Mouse (Mus musculus) midbrain, postnatal 0 days (tissue): ENCODE measurements around the gene Nmnat1. TPM values are rescaled to one million over a fixed set of nuclear protein-coding genes. Genes with fewer than 3 reads are reported as not detected.

Source experiments
- ATAC-seq: fragments of 200-750 bp; cut with Nextera tagmentation; 2 replicates; pipeline ENCODE4 v1.8.0; 2017; ENCODE audit warnings: moderate number of reproducible peaks, mild to moderate bottlenecking, moderate TSS enrichment, moderate library complexity; ENCODE audit not compliant: low FRiP score
- DNase-seq: peaks from one replicate; pipeline ENCODE4 v3.0.0-alpha.2; 2015; ENCODE audit warnings: low spot score
- H3K27ac ChIP-seq: fragments of 300-500 bp; sonication (generic); 2 replicates; pipeline ENCODE4 v1.5.1; 2014; ENCODE audit warnings: low read depth, mild to moderate bottlenecking, low read length, mixed read lengths
- H3K27me3 ChIP-seq: fragments of 300-500 bp; sonication (generic); 2 replicates; pipeline ENCODE4 v1.6.1; 2014; ENCODE audit warnings: low read length, control low read depth, mixed read lengths; ENCODE audit not compliant: insufficient read depth
- H3K36me3 ChIP-seq: fragments of 300-500 bp; sonication (generic); 2 replicates; pipeline ENCODE4 v1.6.1; 2014; ENCODE audit warnings: low read length, control low read depth, mixed read lengths; ENCODE audit not compliant: insufficient read depth
- H3K4me1 ChIP-seq: fragments of 300-500 bp; sonication (generic); 2 replicates; pipeline ENCODE4 v1.6.1; 2014; ENCODE audit warnings: mild to moderate bottlenecking, control low read depth, antibody characterized with exemption, low read length, mixed read lengths; ENCODE audit not compliant: insufficient read depth
- H3K4me2 ChIP-seq: fragments of 300-500 bp; sonication (generic); 2 replicates; pipeline ENCODE4 v1.6.1; 2014; ENCODE audit warnings: low read depth, mild to moderate bottlenecking, low read length, mixed read lengths; ENCODE audit not compliant: poor library complexity, severe bottlenecking
- H3K4me3 ChIP-seq: fragments of 300-500 bp; sonication (generic); 2 replicates; pipeline ENCODE4 v1.5.1; 2014; ENCODE audit warnings: low read depth, mild to moderate bottlenecking, low read length, moderate library complexity
- H3K9ac ChIP-seq: fragments of 300-500 bp; sonication (generic); replicated peaks from 2 replicates; pipeline ENCODE4 v1.6.1; 2014; ENCODE audit warnings: mild to moderate bottlenecking, low read length, moderate library complexity, mixed read lengths; ENCODE audit not compliant: poor library complexity, severe bottlenecking
- H3K9me3 ChIP-seq: fragments of 300-500 bp; sonication (generic); 2 replicates; pipeline ENCODE4 v1.6.1; 2016; ENCODE audit warnings: low read length, control low read depth
- CTCF ChIP-seq: IDR thresholded peaks from 2 replicates; pipeline ENCODE4 v1.5.1; 2016; ENCODE audit warnings: antibody characterized with exemption, mild to moderate bottlenecking
- WGBS: fragments of 180-500 bp; shearing (Covaris S2); extraction: QIAGEN DNeasy Blood & Tissue Kit; methylation state at CpG from one replicate; pipeline ENCODE4 v1.1.7; 2014; 5-methylcytosine and 5-hydroxymethylcytosine counted together
- polyA plus RNA-seq: library from polyadenylated mRNA; unstranded; fragments of >200 nt; fragmentation: Nextera tagmentation; extraction: Ambion mirVana; gene quantifications from 2 replicates; pipeline ENCODE4 v1.2.1, GENCODE M21; 2015
- total RNA-seq: library from RNA; depleted of rRNA; stranded (reverse); fragments of >200 nt; gene quantifications from 2 replicates; pipeline ENCODE4 v1.2.3, GENCODE M21; 2014

Gene Nmnat1
- total and polyA plus RNA-seq, 2 experiments from 2014 or later, result 4.1 to 6.3 TPM

DNA sequence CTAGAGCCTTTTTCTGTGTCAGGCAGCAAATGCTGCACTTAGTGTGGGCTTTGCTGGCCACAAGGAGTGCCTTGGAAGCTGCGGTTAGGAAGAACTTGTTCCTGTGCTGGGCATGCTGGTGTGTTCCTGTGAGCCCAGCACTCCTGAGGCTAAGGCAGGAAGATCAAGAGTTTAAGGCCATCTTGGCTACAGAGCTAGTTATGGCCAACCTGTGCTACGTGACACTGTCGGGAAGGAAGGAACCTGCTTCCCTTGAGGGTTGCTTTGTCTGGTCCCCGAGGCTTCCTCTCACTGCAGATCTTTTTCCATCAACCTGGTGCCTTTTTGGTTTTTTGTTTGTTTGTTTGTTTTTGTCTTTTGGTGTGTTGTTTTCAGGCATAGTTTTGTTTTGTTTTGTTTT, 40.2 kb upstream of the Nmnat1 start:
- no peak overlapping the region for H3K9ac ChIP-seq
- no peak overlapping the region for H3K4me3 ChIP-seq
- no peaks in the 10 kb centered on the region for H3K9me3 ChIP-seq
- ATAC-seq (no peak), DNase-seq (no peak)
- 0 out of 2 replicates have a peak, but pooled peaks cover 4% of the 10 kb centered on the region for H3K36me3 ChIP-seq
- WGBS, result 92% methylated on average over 4 of the region's 4 CpGs
- no peak for TF ChIP-seq CTCF
- H3K4me2 ChIP-seq, result no peak overlapping the region
- H3K27ac ChIP-seq, result no peak overlapping the region
- no peaks in the 10 kb centered on the region for H3K27me3 ChIP-seq
- peaks cover 10% of the 10 kb centered on the region; the same call in 1 of the 2 replicates for H3K4me1 ChIP-seq

- Histone ChIP-seq H3K9me3 (no peaks in the 10 kb centered on the region), H3K4me3 (no peak overlapping the region), H3K9ac (no peak overlapping the region), H3K4me2 (no peak overlapping the region), H3K4me1 (peaks cover 13% of the 10 kb centered on the region; the same call in 1 of the 2 replicates), H3K27ac (no peak overlapping the region), H3K27me3 (no peaks in the 10 kb centered on the region), H3K36me3 (0 out of 2 replicates have a peak, but pooled peaks cover 4% of the 10 kb centered on the region)
- DNase-seq (no peak), ATAC-seq (no peak)
- WGBS, result 81% methylated on average over 6 of the region's 6 CpGs
- TF ChIP-seq CTCF, result no peak
These were observed 39.0 kb upstream of the Nmnat1 start for GRCm38 (mm10) chr4:149523961-149524360.

DNA sequence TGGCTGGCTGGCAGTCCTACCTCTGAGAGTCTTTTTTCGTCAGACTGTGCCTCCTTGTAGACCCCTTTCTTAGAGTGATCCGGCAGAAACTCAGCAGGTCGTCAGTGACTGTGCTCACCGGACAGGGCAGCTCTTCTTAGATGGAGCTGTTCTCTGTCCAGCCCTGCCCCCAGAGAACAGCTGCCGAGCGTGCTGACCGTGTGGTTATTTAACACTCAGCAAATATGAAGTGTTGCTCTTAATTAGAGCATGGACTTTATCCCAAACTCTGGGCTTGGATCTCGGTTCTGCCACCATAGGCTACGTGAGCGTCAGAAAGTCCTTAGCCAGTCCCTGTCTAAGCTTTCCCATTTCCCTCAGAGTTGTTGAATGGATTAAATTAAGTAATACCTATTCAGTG, 36.3 kb upstream of the Nmnat1 start:
- TF ChIP-seq CTCF, result no peak
- Histone ChIP-seq H3K27ac (no peak overlapping the region), H3K4me1 (peaks cover 13% of the 10 kb centered on the region; the same call in 1 of the 2 replicates), H3K36me3 (0 out of 2 replicates have a peak, but pooled peaks cover 4% of the 10 kb centered on the region), H3K4me2 (no peak overlapping the region), H3K4me3 (no peak overlapping the region), H3K9me3 (no peaks in the 10 kb centered on the region), H3K9ac (no peak overlapping the region), H3K27me3 (no peaks in the 10 kb centered on the region)
- no peak for ATAC-seq
- no peak for DNase-seq
- 71% methylated on average over 10 of the region's 10 CpGs for WGBS

DNA sequence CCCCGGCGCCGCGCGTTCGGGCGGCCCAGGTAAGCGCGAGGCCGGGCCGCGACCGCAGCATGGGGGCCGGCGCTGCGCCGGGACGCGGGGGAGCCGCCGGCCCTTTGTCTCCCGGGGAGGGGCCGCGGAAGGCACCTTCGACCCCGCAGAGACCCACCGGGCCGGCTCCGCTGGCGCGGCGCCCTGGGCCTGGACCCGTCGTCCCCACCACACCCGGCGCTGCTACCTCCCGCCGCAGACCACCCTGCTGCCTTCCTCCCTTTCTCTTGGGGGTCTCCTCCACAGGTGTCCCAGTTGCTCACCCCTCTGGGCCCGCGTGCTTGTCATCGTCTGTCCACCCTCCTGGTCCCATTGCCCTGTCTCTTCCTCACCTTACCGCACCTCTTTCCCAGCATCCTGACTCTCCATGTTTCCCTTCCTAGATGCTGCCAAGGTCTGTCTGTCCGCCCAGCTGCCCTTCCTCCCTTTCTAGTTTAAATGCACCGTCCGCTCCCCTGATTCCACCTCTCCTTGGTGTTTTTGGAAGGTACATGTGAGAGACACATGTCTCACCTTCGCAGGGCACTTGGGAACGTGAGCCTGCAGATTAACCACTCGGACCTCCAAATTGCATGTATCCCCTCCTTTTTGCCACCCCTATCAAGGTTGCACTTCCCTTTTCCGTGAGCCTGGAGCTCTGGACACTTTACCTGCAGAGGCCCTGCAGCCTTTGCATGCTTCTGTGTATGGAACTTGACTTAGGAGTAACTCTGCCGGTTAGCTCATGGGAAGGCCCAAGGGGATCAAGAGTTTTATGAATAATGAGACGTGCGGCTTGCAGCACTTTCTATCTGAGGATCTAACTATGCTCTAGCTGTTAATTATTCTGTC, 33.6 kb upstream of the Nmnat1 start:
- ATAC-seq, result no peak

GRCm38 (mm10) chr4:149517868-149518340, 32.9 kb upstream of the Nmnat1 start, which contains the start of gene Ctnnbip1:
Ctnnbip1 (plus strand) TSS chr4:149518236.
- Histone ChIP-seq H3K27me3 (no peaks in the 10 kb centered on the region), H3K27ac (peak within 1 kb of the TSS; percentile 65), H3K4me2 (peak within 1 kb of the TSS; percentile 70), H3K4me3 (peak within 1 kb of the TSS; percentile 92), H3K9ac (peak within 1 kb of the TSS; percentile 86), H3K9me3 (no peaks in the 10 kb centered on the region), H3K36me3 (no peaks in the 10 kb centered on the region), H3K4me1 (peaks cover 10% of the 10 kb centered on the region; the same call in 1 of the 2 replicates)
- TF ChIP-seq CTCF, result no peak
- DNase-seq (peak; percentile 98), ATAC-seq (peak; percentile 97)
- under 1% methylated on average over 40 of the region's 46 CpGs for WGBS

More for the DNA sequence above, 33.6 kb upstream of the Nmnat1 start:
- peak overlapping the region; percentile 70 for H3K4me2 ChIP-seq
- H3K27ac ChIP-seq, result peak overlapping the region; percentile 65
- DNase-seq, result no peak
- no peaks in the 10 kb centered on the region for H3K9me3 ChIP-seq
- no peaks in the 10 kb centered on the region for H3K27me3 ChIP-seq
- no peak for TF ChIP-seq CTCF
- H3K4me1 ChIP-seq, result peaks cover 10% of the 10 kb centered on the region; the same call in 1 of the 2 replicates
- peak overlapping the region; percentile 92 for H3K4me3 ChIP-seq
- peak overlapping the region; percentile 86 for H3K9ac ChIP-seq
- WGBS, result 2% methylated on average over 36 of the region's 52 CpGs
- no peaks in the 10 kb centered on the region for H3K36me3 ChIP-seq

DNA sequence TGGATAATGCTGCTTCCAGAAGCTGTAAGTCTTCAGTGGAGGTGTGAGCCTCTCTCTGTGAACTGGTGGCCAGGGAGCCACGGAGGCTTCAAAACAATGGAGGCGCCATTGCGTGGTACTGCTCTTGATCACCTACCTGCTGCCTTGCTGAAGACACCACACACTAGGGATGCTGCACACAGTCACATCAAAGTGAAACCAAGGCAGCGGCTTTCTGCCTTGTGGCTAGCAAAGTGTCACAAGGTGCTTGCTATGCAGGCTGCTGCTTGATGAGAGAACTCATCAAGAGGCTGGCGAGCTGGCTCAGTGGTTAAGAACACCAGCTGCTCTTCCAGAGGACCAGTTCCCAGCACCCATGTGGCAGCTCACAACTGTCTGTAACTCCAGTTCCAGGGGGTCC, 30.7 kb upstream of the Nmnat1 start:
- TF ChIP-seq CTCF, result no peak
- 88% methylated on average over 5 of the region's 5 CpGs for WGBS
- Histone ChIP-seq H3K4me3 (no peak overlapping the region), H3K36me3 (no peaks in the 10 kb centered on the region), H3K9ac (no peak overlapping the region), H3K4me1 (peaks cover 7% of the 10 kb centered on the region; the same call in 1 of the 2 replicates), H3K4me2 (no peak overlapping the region), H3K27ac (no peak overlapping the region), H3K9me3 (no peaks in the 10 kb centered on the region), H3K27me3 (no peaks in the 10 kb centered on the region)
- ATAC-seq (no peak), DNase-seq (no peak)
